Comparison of ENCODE assay signal across 26 mouse cellular contexts in the genomic region with DNA sequence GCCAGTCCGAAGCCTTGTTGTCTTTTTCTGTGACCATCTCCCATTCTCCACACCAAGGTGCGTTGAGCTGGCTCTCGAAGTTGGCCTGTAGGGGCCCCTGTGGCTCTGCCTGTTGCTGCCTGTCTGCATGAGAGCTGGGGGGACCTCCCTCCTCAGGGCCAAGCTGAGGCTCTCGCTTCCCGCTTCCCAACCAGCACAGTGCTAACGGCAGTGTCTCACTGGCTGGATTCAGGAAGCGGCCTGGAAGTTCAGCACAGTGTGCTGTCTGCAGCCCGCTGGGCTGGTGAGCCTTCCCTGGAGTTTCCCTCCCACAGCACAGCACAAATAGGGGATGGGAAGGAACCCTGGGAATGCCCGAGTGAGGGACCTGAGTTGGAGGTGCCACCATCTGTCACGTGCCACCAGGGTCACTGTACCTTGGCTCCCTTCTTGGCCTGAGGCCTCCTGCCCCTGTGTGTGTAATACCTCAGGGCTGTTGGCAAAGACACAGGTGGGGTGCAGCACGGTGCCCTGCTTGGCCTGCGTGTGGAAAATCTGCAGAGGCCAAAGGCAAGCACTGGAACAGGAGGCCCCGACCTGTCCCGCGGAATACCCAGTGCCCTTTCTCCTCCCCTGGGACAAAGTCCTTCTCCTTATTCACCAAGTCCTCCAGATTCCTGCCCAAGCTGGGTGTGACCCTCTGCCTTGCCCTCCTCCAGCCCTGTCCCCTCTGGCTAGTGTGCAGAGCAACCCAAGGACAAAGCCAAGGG. TPM values are rescaled to one million over a fixed set of nuclear protein-coding genes. Genes with fewer than 3 reads are reported as not detected.
DNase-seq lines count a peak whose midpoint lies in the region; ATAC-seq and TF ChIP-seq lines count a peak whose summit lies in the region.
"Had no signal": no experiment of that assay in that cellular context is flagged by ENCODE, and none has a peak within 500 bp of the region (broad histone marks: within the 10 kb centered on the region; RNA-seq: fewer than 3 reads in every experiment).

No protein-coding gene starts in this region.

- H3K27ac ChIP-seq in stomach, embryonic 15.5 days, result 0 out of 2 replicates have a peak overlapping the region, but pooled peaks have one; percentile 31
- H3K27ac ChIP-seq in stomach, postnatal 0 days (replicated peaks), result no peak overlapping the region
- H3K27ac ChIP-seq in kidney, embryonic 16.5 days (ENCODE audit: low read length), result peak overlapping the region; percentile 76
- H3K27ac ChIP-seq in limb, embryonic 10.5 days, result no peak overlapping the region
- H3K27ac ChIP-seq: embryonic facial prominence, embryonic 12.5 days; forebrain, embryonic 12.5 days; heart, embryonic 13.5 days; hindbrain, embryonic 13.5 days; left cerebral cortex, adult 2 months; limb, embryonic 15.5 days; liver, embryonic 15.5 days had no signal

- no peaks in the 10 kb centered on the region for H3K9me3 ChIP-seq in stomach, embryonic 15.5 days
- no peaks in the 10 kb centered on the region for H3K9me3 ChIP-seq in stomach, postnatal 0 days (ENCODE audit: control insufficient read depth, low read length)
- H3K9me3 ChIP-seq in kidney, embryonic 16.5 days (ENCODE audit: low read length), result no peaks in the 10 kb centered on the region
- no peaks in the 10 kb centered on the region for H3K9me3 ChIP-seq in limb, embryonic 10.5 days (replicated peaks)
- H3K9me3 ChIP-seq: embryonic facial prominence, embryonic 12.5 days; forebrain, embryonic 12.5 days; heart, embryonic 13.5 days; hindbrain, embryonic 13.5 days; limb, embryonic 15.5 days; liver, embryonic 15.5 days had no signal

- WGBS in stomach, embryonic 15.5 days, result 77% methylated on average over 15 of the region's 15 CpGs
- WGBS in stomach, postnatal 0 days, result 82% methylated on average over 15 of the region's 15 CpGs
- WGBS in kidney, embryonic 16.5 days, result 58% methylated on average over 15 of the region's 15 CpGs
- 88% methylated on average over 15 of the region's 15 CpGs for WGBS in limb, embryonic 10.5 days

- TF ChIP-seq EP300 in stomach, postnatal 0 days (optimal IDR thresholded peaks at IDR 0.05), result no peak

- peak; percentile 23 for DNase-seq in adrenal gland, adult 2 months
- DNase-seq in adrenal gland, adult (ENCODE audit: inconsistent age in 2 of 2, low spot score in 1 of 2), result no peak
- DNase-seq in stomach, postnatal 0 days (ENCODE audit: low spot score), result no peak
- peak; percentile 38 to 58 for DNase-seq in kidney, postnatal 4 days
- DNase-seq in thymus, postnatal 4 days, result no peak
- no peak for DNase-seq in limb, embryonic 10.5 days (ENCODE audit: low spot score)
- DNase-seq: cerebellum, adult 11-12 months; cerebellum, postnatal 25 days; heart, adult 18-20 months; heart, postnatal 14 days; lung, postnatal 4 days; midbrain, embryonic 14.5 days; spleen, adult 18-20 months; thymus, postnatal 25 days had no signal

- H3K4me2 ChIP-seq in stomach, embryonic 15.5 days, result peak overlapping the region; percentile 5; the same call in 1 of the 2 replicates
- no peak overlapping the region for H3K4me2 ChIP-seq in stomach, postnatal 0 days (replicated peaks; ENCODE audit: low read depth)
- H3K4me2 ChIP-seq in kidney, embryonic 16.5 days (replicated peaks; ENCODE audit: low read depth, low read length), result no peak overlapping the region
- H3K4me2 ChIP-seq: embryonic facial prominence, embryonic 12.5 days; forebrain, embryonic 12.5 days; heart, embryonic 13.5 days; hindbrain, embryonic 13.5 days; limb, embryonic 15.5 days; liver, embryonic 15.5 days had no signal

- no peaks in the 10 kb centered on the region for H3K4me1 ChIP-seq in stomach, embryonic 15.5 days
- no peaks in the 10 kb centered on the region for H3K4me1 ChIP-seq in stomach, postnatal 0 days (replicated peaks; ENCODE audit: control insufficient read depth, insufficient read depth)
- H3K4me1 ChIP-seq in kidney, embryonic 16.5 days (ENCODE audit: insufficient read depth, low read length), result 0 out of 2 replicates have a peak, but pooled peaks cover 3% of the 10 kb centered on the region
- H3K4me1 ChIP-seq in limb, embryonic 10.5 days, result no peaks in the 10 kb centered on the region
- H3K4me1 ChIP-seq: embryonic facial prominence, embryonic 12.5 days; forebrain, embryonic 12.5 days; heart, embryonic 13.5 days; hindbrain, embryonic 13.5 days; limb, embryonic 15.5 days; liver, embryonic 15.5 days had no signal

- H3K9ac ChIP-seq in stomach, embryonic 15.5 days, result no peak overlapping the region
- no peak overlapping the region for H3K9ac ChIP-seq in stomach, postnatal 0 days (ENCODE audit: low read length)
- H3K9ac ChIP-seq in kidney, embryonic 16.5 days (replicated peaks; ENCODE audit: low read length), result no peak overlapping the region
- H3K9ac ChIP-seq: embryonic facial prominence, embryonic 12.5 days; forebrain, embryonic 12.5 days; heart, embryonic 13.5 days; hindbrain, embryonic 13.5 days; limb, embryonic 15.5 days; liver, embryonic 15.5 days had no signal

- H3K4me3 ChIP-seq in stomach, embryonic 15.5 days (replicated peaks), result peak overlapping the region; percentile 13
- H3K4me3 ChIP-seq in stomach, postnatal 0 days (ENCODE audit: low read depth, low read length), result no peak overlapping the region
- no peak overlapping the region for H3K4me3 ChIP-seq in kidney, embryonic 16.5 days (ENCODE audit: low read length)
- H3K4me3 ChIP-seq in limb, embryonic 10.5 days, result no peak overlapping the region
- H3K4me3 ChIP-seq: embryonic facial prominence, embryonic 12.5 days; erythroblast, embryonic 14.5 days; forebrain, embryonic 12.5 days; heart, embryonic 13.5 days; hindbrain, embryonic 13.5 days; left cerebral cortex, adult 2 months; limb, embryonic 15.5 days; liver, embryonic 15.5 days had no signal

- peaks cover 22% of the 10 kb centered on the region; the same call in 1 of the 2 replicates for H3K36me3 ChIP-seq in stomach, embryonic 15.5 days
- H3K36me3 ChIP-seq in stomach, postnatal 0 days (ENCODE audit: control insufficient read depth, insufficient read depth, low read length), result peaks cover 15% of the 10 kb centered on the region
- peaks cover 46% of the 10 kb centered on the region for H3K36me3 ChIP-seq in kidney, embryonic 16.5 days (ENCODE audit: insufficient read depth, low read length)
- peaks cover 96% of the 10 kb centered on the region for H3K36me3 ChIP-seq in limb, embryonic 10.5 days

- ATAC-seq in stomach, embryonic 15.5 days (ENCODE audit: insufficient read depth, low FRiP score, low read depth), result no peak
- no peak for ATAC-seq in stomach, postnatal 0 days (ENCODE audit: low FRiP score, low TSS enrichment)
- ATAC-seq in kidney, embryonic 16.5 days (ENCODE audit: low FRiP score, low TSS enrichment), result peak; percentile 8; the same call in 1 of the 2 replicates
- ATAC-seq: activated CD4-positive, CD25-positive, alpha-beta regulatory T cell, adult 4 months had no signal

- no peak for TF ChIP-seq CTCF in stomach, postnatal 0 days (IDR thresholded peaks at IDR 0.05; ENCODE audit: low read depth)

- no peaks in the 10 kb centered on the region for H3K27me3 ChIP-seq in stomach, embryonic 15.5 days (replicated peaks)
- H3K27me3 ChIP-seq in stomach, postnatal 0 days (ENCODE audit: control insufficient read depth, insufficient read depth, low read length), result no peaks in the 10 kb centered on the region
- no peaks in the 10 kb centered on the region for H3K27me3 ChIP-seq in kidney, embryonic 16.5 days (ENCODE audit: insufficient read depth, low read length)
- H3K27me3 ChIP-seq in limb, embryonic 10.5 days (ENCODE audit: low read depth, poor library complexity, severe bottlenecking), result no peaks in the 10 kb centered on the region
- H3K27me3 ChIP-seq: embryonic facial prominence, embryonic 12.5 days; forebrain, embryonic 12.5 days; heart, embryonic 13.5 days; hindbrain, embryonic 13.5 days; limb, embryonic 15.5 days; liver, embryonic 15.5 days had no signal

RNA-seq across cellular contexts. Expression of gene Dhx34, which starts 18.9 kb away (rescaled TPM):
- 10 to 100 TPM; 10.3 to 12.6 TPM for total RNA-seq in adrenal gland, adult 2 months (2021)
- polyA plus RNA-seq in adrenal gland, adult 2 months (2012; rRNA removed), result 37.1 and 44.3 TPM in 2 replicates
- 37.9 and 55.3 TPM in 2 replicates for polyA plus RNA-seq in stomach, embryonic 15.5 days (2015; fragmentation: Nextera tagmentation; extraction: Ambion mirVana)
- 6.9 and 7.9 TPM in 2 replicates for polyA plus RNA-seq in stomach, postnatal 0 days (2015; fragmentation: Nextera tagmentation; extraction: Ambion mirVana)
- 21.3 and 21.5 TPM in 2 replicates for polyA plus RNA-seq in kidney, embryonic 16.5 days (2015; fragmentation: Nextera tagmentation; extraction: Ambion mirVana)
- polyA plus RNA-seq in limb, embryonic 10.5 days (2016; fragmentation: Nextera tagmentation; extraction: Ambion mirVana), result 19.8 and 20.0 TPM in 2 replicates

RNA-seq across cellular contexts. Expression of gene Meis3, which starts 28.0 kb away (rescaled TPM):
- total RNA-seq in adrenal gland, adult 2 months (2021), result 10 to 100 TPM; 11.5 to 13.8 TPM
- 59.3 and 60.9 TPM in 2 replicates for polyA plus RNA-seq in adrenal gland, adult 2 months (2012; rRNA removed)
- polyA plus RNA-seq in stomach, embryonic 15.5 days (2015; fragmentation: Nextera tagmentation; extraction: Ambion mirVana), result 28.2 and 28.8 TPM in 2 replicates
- 10.9 and 11.8 TPM in 2 replicates for polyA plus RNA-seq in stomach, postnatal 0 days (2015; fragmentation: Nextera tagmentation; extraction: Ambion mirVana)
- 23.9 and 27.7 TPM in 2 replicates for polyA plus RNA-seq in kidney, embryonic 16.5 days (2015; fragmentation: Nextera tagmentation; extraction: Ambion mirVana)
- 17.8 and 20.9 TPM in 2 replicates for polyA plus RNA-seq in limb, embryonic 10.5 days (2016; fragmentation: Nextera tagmentation; extraction: Ambion mirVana)

RNA-seq across cellular contexts. Expression of gene C5ar2, which starts 41.0 kb away (rescaled TPM):
- under 1 TPM; 0.52 to 0.59 TPM for total RNA-seq in adrenal gland, adult 2 months (2021)
- polyA plus RNA-seq in adrenal gland, adult 2 months (2012; rRNA removed), result 0.43 and 0.71 TPM in 2 replicates
- 0.28 and 0.37 TPM in 2 replicates for polyA plus RNA-seq in stomach, embryonic 15.5 days (2015; fragmentation: Nextera tagmentation; extraction: Ambion mirVana)
- polyA plus RNA-seq in stomach, postnatal 0 days (2015; fragmentation: Nextera tagmentation; extraction: Ambion mirVana), result 0.24 TPM in 2 replicates
- polyA plus RNA-seq in kidney, embryonic 16.5 days (2015; fragmentation: Nextera tagmentation; extraction: Ambion mirVana), result 0.09 and 0.11 TPM in 2 replicates
- 0.04 TPM in 1 of 2 replicates, not detected in the other for polyA plus RNA-seq in limb, embryonic 10.5 days (2016; fragmentation: Nextera tagmentation; extraction: Ambion mirVana)
- polyA plus RNA-seq: activated CD4-positive, CD25-positive, alpha-beta regulatory T cell, adult 4 months; embryonic facial prominence, embryonic 12.5 days; forebrain, embryonic 12.5 days; midbrain, embryonic 14.5 days; neural tube, embryonic 11.5 days had no signal

RNA-seq across cellular contexts. Expression of gene C5ar1, which starts 56.4 kb away (rescaled TPM):
- 10 to 100 TPM in 1 of 2 experiments, 1 to 10 TPM in 1; 5.7 to 10.4 TPM for total RNA-seq in adrenal gland, adult 2 months (2021)
- polyA plus RNA-seq in adrenal gland, adult 2 months (2012; rRNA removed), result 7.1 and 9.0 TPM in 2 replicates
- polyA plus RNA-seq in stomach, embryonic 15.5 days (2015; fragmentation: Nextera tagmentation; extraction: Ambion mirVana), result 3.7 and 4.1 TPM in 2 replicates
- polyA plus RNA-seq in stomach, postnatal 0 days (2015; fragmentation: Nextera tagmentation; extraction: Ambion mirVana), result 1.9 and 2.0 TPM in 2 replicates
- polyA plus RNA-seq in kidney, embryonic 16.5 days (2015; fragmentation: Nextera tagmentation; extraction: Ambion mirVana), result 2.7 and 2.8 TPM in 2 replicates
- 0.41 and 0.76 TPM in 2 replicates for polyA plus RNA-seq in limb, embryonic 10.5 days (2016; fragmentation: Nextera tagmentation; extraction: Ambion mirVana)
- polyA plus RNA-seq: activated CD4-positive, CD25-positive, alpha-beta regulatory T cell, adult 4 months; erythroblast, embryonic 14.5 days had no signal

Comparison
In these comparisons a context has a peak if more than half of its experiments do, and no peak if none do; other contexts are left out.
1. DNase-seq: peak in adrenal gland, adult 2 months (single experiment) and kidney, postnatal 4 days (2 of 2); none in adrenal gland, adult (0 of 2), stomach, postnatal 0 days (single experiment), thymus, postnatal 4 days (single experiment) and limb, embryonic 10.5 days (single experiment).
2. H3K27ac ChIP-seq: peak in stomach, embryonic 15.5 days (single experiment) and kidney, embryonic 16.5 days (single experiment); none in stomach, postnatal 0 days (single experiment) and limb, embryonic 10.5 days (single experiment).